Mouse (Mus musculus) gastrocnemius, postnatal 25 days (tissue): ENCODE measurements around the gene Anpep. TPM values are rescaled to one million over a fixed set of nuclear protein-coding genes. Genes with fewer than 3 reads are reported as not detected.
"Not testable (repeated sequence)": the region's sequence is repeated elsewhere in the genome, so short reads cannot be mapped to it uniquely, and the experiment has no call there.

Experiments used
- DNase-seq: peaks from one replicate; pipeline ENCODE4 v3.0.0; 2022
- total RNA-seq, 2 experiments: library from RNA; stranded (reverse); gene quantifications; 1 replicate in 1 of 2; 2 replicates in 1 of 2; pipeline ENCODE4 v1.2.3; 2021

Gene Anpep
- total RNA-seq, 2 experiments from 2014 or later: 5.7 to 6.3 TPM

DNA sequence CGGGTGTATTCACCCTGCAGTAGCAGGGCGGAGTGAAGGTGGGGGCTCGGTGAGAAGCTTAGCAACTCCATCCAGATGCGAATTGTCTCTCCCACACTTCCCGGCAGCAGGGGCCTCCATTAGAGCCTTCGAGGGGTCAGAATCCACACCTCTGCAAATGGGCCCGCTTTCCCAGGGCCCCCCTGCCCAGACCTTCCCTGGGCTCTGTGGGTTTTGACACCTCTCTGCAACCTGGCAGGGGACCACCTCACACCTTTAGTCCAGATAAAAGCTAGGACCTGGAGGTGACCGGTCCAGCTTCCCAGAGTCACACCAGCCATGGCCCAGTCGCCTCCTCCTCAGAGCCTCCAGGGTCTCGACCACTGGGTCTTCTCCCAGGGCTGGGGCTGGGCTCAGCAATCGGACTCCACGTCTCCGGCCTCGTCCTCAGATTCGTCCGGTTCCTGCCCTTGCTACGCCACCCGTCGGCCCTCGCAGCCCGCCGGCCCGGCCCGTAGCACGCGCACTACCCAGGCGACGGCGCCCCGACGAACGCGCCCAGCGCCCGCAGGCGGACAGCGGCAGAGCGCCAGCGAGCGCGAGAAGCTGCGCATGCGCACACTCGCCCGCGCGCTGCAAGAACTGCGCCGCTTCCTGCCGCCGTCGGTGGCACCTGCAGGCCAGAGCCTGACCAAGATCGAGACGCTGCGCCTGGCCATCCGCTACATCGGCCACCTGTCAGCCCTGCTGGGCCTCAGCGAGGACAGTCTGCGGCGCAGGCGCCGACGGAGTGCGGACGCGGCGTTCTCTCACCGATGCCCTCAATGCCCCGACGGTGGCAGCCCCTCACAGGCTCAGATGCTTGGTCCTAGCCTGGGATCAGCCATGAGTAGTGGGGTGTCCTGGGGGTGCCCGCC, 50.0 kb downstream of the Anpep start, which contains the start of gene Mesp2:
TSS of gene Mesp2 (plus strand) at position 117 of the 896 bp plus-strand sequence.
- DNase-seq: peak; percentile 65

DNA sequence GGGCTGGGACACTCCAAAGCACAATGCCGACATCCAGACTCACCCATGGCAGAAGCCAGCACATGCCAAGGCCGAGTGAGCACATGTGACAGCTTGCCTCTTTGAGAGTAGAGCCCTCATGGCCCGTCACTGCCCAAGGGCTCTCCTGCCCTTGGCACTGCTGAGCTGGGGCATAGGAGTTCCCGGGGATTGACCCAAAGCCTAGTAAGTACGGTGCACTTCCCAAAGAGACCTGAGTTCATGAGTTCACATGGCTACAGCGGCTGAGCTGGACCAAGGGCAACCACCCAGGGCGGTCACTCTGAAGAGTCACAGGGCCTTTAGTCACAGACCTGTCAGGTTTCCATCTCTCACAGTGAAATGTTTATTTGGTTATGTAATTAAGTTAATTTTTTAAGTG, 52.3 kb downstream of the Anpep start:
- no peak for DNase-seq

DNA sequence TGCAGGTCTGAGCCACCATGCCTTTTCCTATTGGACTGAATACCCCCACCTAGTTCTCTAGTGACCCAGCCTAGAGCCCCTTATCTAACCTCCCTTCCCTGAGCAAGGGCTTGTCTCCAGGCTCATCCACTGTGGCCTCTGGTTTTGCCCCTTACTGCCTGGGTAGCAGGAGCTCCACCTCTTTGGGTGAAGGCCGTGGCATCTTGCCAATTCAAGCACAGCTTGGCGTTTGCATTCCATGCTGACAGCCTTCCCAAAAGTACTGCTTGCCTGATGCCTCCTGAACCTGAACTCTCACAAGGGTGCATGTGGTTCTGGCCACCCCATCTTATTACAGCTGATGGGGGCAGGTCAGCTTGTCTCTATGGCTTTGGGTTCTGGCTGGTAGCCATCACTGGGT, 57.0 kb downstream of the Anpep start:
- DNase-seq: no peak

DNA sequence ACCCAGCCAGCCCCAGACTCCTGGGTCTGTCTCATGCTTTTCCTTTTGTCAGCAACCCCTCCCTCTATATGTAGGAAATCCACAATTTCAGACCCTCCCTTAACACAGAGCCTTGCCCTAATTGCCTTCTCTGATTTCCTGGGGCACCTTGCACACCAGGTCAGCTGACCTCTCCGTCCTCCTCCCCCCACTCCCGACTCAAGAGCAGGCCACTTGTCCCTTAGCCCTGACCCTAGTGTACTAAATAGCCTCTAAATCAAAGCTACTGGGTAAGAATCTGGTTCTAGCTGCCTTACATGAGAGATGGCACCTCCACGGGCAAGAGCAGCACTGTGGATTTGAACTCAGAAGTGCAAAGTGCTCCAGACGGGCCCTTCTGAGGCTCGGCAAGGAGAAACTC, 58.8 kb downstream of the Anpep start:
- DNase-seq: no peak

DNA sequence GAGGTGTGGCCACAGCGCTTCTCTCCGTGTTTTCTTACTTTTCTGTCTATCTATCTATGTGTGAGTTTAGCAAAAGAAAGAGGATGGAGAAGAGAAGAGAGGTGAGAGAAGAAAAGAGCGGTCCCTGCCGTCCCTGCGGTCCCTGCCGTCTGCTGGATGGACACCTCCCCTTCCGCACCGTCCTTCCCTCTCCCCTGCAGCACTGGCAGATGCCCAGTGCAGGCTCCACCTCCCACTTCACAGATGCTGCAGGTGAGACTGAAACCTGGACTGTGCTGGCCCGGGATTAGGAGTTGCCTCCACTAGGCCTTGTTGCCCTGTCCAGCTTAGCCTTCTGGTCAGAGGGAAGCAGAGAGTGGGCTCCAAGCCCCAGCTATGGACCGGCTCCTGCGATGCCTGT, 59.5 kb downstream of the Anpep start:
- no peak for DNase-seq

DNA sequence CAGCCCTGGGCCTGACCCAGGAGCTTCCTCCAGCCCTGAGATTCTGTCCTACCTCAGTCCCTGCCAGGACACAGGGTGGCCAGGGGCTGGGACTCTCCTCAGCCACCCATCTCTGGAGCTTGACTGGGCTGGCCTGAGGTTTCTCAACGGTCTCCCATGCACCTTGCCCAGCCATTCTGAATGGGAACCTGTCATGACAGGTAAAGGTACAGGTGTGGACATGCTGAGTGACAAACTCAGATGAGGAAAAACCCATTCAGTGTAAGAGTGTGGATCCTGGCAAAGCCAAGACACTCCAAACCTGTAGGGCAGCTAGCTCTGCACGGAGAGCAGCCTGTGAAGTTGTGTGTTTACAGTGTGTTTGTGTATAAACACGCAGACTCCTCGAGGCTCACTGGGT, 60.5 kb downstream of the Anpep start:
- no peak for DNase-seq

DNA sequence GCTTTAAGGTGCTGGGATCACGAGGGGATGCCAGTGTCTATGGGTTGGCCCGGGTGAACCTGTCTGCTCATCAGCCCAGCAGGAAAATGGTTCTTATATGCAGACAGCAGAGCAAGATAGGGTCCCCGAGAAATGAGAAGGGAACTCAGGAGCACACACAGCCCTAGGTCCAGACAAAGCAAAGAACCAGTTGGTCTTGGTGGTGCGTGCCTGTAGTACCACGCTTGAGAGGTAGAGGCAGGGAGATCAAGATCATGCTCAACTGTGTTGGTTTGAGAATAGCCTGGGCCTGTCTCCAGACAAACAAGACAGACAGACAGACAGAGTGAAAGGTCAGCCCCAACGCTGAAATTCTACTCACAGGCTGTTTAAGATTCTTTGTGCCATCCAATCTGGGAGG, 61.4 kb downstream of the Anpep start:
- DNase-seq: no peak

DNA sequence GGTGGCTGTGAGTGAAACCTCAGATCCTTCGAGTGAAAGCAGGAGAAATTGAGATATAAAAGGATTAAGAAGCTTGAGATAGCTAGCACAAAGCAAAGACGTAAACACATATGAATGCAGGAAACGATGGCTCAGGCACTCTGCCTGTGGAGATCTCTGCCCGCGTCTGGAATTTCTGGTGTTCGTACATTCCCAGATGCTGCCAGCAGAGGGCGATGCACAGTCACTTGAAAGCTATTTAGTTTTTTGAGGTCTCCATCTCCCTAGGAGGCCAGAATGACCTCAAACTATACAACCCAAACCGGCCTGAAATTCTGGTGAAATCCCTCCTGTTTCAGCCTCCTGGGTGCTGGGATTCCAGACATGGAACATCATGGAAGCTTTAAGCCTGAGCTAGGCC, 61.8 kb downstream of the Anpep start:
- peak; percentile 60 for DNase-seq

DNA sequence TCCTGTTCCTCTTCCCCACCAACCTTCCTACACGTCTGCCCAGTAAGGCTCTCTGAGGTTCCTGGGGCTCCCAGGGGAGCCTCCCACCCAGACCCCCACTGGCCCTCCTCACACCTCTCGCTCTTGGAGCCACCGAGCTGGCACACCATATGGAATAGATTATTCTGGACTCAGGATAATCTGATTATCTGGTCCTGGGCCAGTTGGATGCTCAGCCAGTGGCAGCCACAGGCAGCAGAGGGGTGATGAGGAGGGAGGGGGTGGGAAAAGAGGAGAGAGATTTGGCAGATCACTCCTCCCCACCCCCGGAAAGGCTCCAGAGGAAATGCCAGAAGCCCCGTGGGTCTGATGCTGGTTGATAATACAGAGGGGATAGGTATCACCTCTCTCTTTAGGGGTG, 62.3 kb downstream of the Anpep start:
- DNase-seq: no peak

DNA sequence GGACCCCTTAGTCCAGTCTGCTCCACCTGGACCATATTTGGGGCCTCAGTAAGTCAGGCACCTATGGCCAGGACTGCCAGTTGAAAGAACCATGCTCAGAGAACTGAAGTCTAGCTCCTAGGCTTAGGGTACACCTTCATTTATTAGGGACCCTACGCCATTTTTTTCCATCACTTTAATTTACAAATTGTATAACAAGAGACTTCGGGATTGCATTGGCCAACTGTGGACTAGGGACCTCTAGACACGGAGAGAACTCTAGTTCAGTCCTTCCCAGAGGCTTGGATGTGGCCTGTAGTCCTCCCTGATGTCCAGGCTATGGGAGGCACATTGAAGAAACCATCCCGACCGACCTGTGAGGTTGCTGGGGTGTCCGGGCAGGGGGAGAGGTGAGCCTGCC, 67.2 kb downstream of the Anpep start, which contains the start of gene Mesp1:
TSS of gene Mesp1 (minus strand) at position 101 of the 400 bp plus-strand sequence.
- no peak for DNase-seq

DNA sequence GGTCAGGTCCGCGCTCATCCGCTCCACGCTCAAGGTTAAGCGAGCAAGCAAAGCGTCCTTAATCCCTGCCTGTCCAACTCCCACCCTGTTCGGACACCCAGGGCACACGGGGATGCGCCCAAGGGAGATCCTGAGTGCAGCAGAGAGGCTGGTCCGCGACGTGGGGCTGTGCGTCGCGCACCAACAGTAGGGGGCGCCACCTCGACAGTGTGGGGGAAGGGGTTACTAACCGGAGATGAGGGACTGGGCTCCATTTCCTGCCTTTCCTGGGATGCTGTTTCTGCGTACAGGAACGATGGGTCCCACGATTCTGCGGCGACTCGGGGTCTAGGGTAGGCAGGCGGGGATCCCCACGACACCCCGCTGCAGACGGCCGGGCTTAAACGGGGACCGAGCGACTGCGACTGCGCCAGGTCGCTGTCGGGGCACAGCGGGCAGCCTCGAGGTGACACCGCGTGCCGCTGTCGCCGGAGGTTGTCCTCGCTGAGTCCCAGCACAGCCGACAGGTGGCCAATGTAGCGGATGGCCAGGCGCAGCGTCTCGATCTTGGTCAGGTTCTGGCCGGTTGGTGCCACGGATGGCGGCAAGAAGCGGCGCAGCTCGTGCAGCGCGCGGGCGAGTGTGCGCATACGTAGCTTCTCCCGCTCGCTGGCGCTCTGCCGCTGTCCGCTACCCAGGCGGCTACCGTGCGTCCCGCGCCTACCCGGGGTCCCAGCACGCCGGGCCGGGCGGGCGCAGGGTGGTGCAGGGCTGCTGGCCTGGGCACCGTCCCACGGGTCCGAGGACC, 68.0 kb downstream of the Anpep start:
- DNase-seq: no peak

DNA sequence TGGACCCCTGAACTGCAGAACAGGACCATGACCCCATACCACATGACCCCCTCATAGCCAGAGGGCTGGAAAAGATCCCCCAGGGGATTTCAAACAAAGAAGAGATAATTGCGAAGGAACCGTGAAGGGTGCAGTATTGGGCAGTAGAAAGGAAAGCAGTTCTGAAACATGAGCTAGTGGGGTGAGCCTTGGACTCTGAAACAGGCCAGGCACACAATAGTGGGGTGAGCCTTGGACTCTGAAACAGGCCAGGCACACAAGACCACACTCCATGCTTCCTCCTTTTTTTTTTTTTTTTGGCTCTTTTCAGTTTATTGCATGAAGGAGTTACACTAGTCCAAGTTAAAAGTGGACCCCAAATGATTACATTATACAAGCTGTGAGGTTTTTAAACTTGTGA, 71.0 kb downstream of the Anpep start:
- not testable (repeated sequence) for DNase-seq

DNA sequence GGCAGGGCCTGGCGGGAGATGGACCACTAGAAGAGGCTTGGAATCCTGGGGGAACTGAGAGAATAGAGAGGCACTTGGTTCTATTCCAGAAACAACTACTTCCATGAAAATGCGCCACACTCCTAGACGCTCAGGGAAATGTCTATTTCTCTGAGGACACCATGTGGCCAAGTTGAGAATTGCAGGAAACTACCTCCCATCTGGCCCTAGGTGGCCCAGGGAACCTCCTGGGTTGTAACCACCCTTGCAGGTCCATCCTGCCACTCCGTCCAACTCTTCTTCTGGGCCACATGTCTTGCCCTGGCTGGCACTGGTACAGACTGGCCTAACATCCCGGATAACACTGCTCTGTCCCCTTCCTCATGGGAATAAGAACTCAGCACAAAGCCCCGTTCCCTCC, 74.6 kb downstream of the Anpep start:
- peak; percentile 20 for DNase-seq

DNA sequence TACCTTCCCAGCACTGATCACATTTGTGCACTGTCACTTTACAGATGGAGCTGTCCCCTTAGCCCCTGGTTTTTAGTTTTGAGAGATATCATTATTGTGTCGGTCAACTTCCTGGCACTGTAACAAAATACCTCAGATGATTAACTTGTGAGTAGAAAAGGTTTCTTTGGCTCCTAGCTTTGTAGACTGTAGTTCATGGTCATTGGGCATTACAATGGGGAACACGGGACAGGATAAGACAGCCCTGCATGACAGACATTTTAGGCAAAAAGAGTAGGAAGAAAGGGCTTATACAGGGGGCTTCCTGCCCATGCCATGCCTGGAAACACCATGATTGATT, 78.4 kb downstream of the Anpep start:
- DNase-seq: no peak

DNA sequence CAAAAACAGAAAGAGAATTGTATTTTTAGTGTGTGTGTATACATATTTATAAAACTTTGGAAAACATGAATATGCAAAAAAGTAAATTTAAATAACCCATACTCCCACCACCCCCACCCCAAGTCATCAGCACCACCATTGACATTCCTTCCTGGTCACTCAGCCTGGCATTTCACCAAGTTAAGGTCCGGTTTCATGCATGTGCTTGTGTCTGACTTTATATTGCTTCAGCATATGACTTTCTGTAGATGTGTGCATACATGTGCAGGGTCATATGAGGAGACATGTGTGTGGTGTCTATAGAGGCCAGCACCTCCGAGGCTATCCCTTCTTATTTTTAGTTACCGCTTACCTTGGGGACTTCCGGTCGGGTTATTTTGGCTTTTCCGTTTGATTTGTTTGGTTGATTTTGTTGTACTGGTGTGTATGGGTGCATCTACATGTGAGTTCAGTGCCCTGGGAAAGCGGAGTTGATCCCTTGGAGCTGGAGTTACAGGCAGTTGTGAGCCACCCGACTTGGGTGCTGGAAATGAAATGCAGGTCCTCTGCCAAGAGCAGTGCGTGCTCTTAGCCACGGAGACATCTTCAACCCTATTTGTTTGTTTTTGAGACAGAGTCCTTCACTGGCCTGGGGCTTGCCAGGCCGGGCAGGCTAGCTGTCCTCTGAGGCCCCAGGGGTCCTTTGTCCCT, 78.9 kb downstream of the Anpep start:
- DNase-seq: no peak

DNA sequence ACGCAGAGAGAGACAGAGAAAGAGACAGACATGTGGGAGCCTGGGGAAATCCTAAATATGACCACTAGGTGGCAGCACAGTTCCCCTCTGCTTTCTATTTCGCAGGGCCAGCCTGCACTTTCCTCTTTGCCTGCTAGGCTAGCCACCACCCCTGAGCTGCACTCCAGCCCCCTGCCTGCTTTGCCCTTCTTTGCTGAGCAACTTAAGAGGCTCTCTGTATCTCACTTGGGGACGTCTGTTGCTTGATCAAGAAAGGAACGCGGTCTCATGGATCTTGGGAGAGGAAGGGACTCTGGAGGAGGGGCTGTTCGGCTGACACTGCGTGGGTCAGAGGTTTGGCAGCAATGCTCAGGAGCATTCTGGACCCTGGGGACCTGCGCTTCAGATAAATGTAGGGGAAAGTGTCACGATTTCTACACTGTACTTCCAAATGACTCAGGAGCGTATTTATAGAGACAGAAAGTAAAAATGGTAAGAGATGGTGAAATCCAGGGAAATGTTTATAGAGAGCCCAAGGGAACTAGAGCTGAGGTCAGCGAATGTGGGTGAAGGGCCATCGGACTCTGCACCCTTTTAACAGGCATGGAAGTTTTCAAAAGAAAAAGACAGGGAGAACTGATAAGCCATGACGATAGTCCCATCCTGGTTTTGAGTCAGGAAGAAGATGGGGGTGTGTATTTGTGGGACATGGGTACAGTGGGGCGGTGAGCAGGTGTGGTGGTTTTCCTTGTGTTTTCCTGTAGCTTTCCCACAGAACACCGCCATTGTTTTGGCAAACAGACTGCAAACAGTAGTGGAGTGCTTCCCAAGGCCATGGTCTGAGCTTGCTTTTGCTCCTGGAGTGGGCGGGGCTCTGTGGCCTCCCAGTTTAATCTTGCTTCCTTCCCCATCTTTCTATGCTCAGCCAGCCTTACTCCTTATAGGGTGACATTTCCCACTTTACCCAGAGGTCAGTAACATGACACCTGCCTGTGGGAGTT, 79.9 kb downstream of the Anpep start:
- peak; percentile 47 for DNase-seq

Other genes starting within 250 kb of the Anpep start
- not detected for gene Rhcg, start 243.4 kb downstream of the Anpep start, total RNA-seq
- under 1 TPM; 0.05 to 0.13 TPM for gene Ticrr, start 200.9 kb downstream of the Anpep start, total RNA-seq
- under 1 TPM; 0.59 to 0.91 TPM for gene Kif7, start 145.3 kb downstream of the Anpep start, total RNA-seq
- gene Plin1, start 128.2 kb downstream of the Anpep start, total RNA-seq: 10 to 100 TPM in 1 of 2 experiments, 1 to 10 TPM in 1; 1.8 to 53.2 TPM
- 10 to 100 TPM in 1 of 2 experiments, 1 to 10 TPM in 1; 8.8 to 11.8 TPM for gene Pex11a, start 117.9 kb downstream of the Anpep start, total RNA-seq
- not detected for gene Wdr93, start 117.9 kb downstream of the Anpep start, total RNA-seq
- gene Mesp1, start 67.3 kb downstream of the Anpep start, total RNA-seq: not detected
- not detected for gene Mesp2, start 50.3 kb downstream of the Anpep start, total RNA-seq
- 10 to 100 TPM; 16.9 to 17.1 TPM for gene Ap3s2, start 59.6 kb upstream of the Anpep start, total RNA-seq
- gene Arpin, start 74.3 kb upstream of the Anpep start, total RNA-seq: 1 to 10 TPM; 3.6 to 3.8 TPM
- 10 to 100 TPM; 20.8 to 27.9 TPM for gene Zfp710, start 163.8 kb upstream of the Anpep start, total RNA-seq